Mouse (Mus musculus): Measurements from ENCODE around the gene Krt20.

DNA sequence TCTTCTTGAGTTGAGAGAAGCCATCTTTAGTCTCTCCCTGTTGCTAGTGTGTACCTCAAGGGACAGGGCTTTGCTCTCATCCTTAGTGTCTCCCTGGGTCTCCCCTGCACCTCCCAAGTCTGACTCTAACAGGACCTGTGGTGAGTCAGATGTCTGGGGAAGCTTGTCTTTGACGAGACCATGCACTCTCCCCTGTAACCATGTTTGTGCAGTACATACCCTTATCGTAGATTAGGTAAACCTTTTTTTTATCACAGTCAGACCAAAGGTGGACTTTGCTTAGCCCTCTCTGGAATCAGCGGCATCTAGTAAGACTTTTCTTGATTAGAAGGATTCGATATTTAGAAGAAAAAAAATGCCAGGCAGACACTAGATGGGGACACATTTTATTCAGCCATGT lies 16.1 kb upstream of the Krt20 start:
- TF ChIP-seq POLR2A (IDR thresholded peaks at IDR 0.05; ENCODE audit: low read depth, low read length) (no peak), CTCF (conservative IDR thresholded peaks at IDR 0.05; ENCODE audit: insufficient read depth, insufficient read length, low read depth, low read length) (no peak)
